Mouse (Mus musculus): Measurements from ENCODE around the gene Fkrp.

The Fkrp gene

GRCm38 (mm10) chr7:16830449-16830848 is 13.9 kb upstream of the Fkrp start:
- DNase-seq (ENCODE audit: low spot score), result no peak

GRCm38 (mm10) chr7:16827274-16827673 is 10.7 kb upstream of the Fkrp start:
- DNase-seq (ENCODE audit: low spot score), result no peak

GRCm38 (mm10) chr7:16826571-16826970 is 10.0 kb upstream of the Fkrp start:
- no peak for DNase-seq (ENCODE audit: low spot score)

- no peak for DNase-seq (ENCODE audit: low spot score)
These were observed 9.3 kb upstream of the Fkrp start for GRCm38 (mm10) chr7:16825785-16826184.

GRCm38 (mm10) chr7:16823734-16824133 is 7.2 kb upstream of the Fkrp start:
- no peak for DNase-seq (ENCODE audit: low spot score)

GRCm38 (mm10) chr7:16821669-16822101 is 5.2 kb upstream of the Fkrp start:
- DNase-seq (ENCODE audit: low spot score), result no peak

- no peak for DNase-seq (ENCODE audit: low spot score)
These were observed 4.6 kb upstream of the Fkrp start for GRCm38 (mm10) chr7:16821091-16821490.

GRCm38 (mm10) chr7:16820271-16820763 is 3.8 kb upstream of the Fkrp start:
- DNase-seq (ENCODE audit: low spot score), result no peak

GRCm38 (mm10) chr7:16819794-16820193 is 3.3 kb upstream of the Fkrp start:
- no peak for DNase-seq (ENCODE audit: low spot score)

- no peak for DNase-seq (ENCODE audit: low spot score)
These were observed 1.2 kb upstream of the Fkrp start for GRCm38 (mm10) chr7:16817693-16818092.

- peak; percentile 87 for DNase-seq (ENCODE audit: low spot score)
These were observed 456 bp downstream of the Fkrp start for GRCm38 (mm10) chr7:16816078-16816474.

GRCm38 (mm10) chr7:16815351-16815941 is 1.1 kb downstream of the Fkrp start, which contains the start of gene Strn4:
TSS of gene Strn4 (plus strand) at chr7:16815889.
- DNase-seq (ENCODE audit: low spot score), result no peak

GRCm38 (mm10) chr7:16812505-16812904 is 4.0 kb downstream of the Fkrp start:
- DNase-seq (ENCODE audit: low spot score), result no peak

GRCm38 (mm10) chr7:16811649-16812070 is 4.9 kb downstream of the Fkrp start:
- no peak for DNase-seq (ENCODE audit: low spot score)

- DNase-seq (ENCODE audit: low spot score), result peak; percentile 75
These were observed 5.4 kb downstream of the Fkrp start for GRCm38 (mm10) chr7:16810920-16811648.

- DNase-seq (ENCODE audit: low spot score), result no peak
These were observed 6.1 kb downstream of the Fkrp start for GRCm38 (mm10) chr7:16810399-16810919.

GRCm38 (mm10) chr7:16809739-16810138 is 6.8 kb downstream of the Fkrp start:
- peak; percentile 80 for DNase-seq (ENCODE audit: low spot score)

- DNase-seq (ENCODE audit: low spot score), result no peak
These were observed 7.9 kb downstream of the Fkrp start for GRCm38 (mm10) chr7:16808647-16809046.

- no peak for DNase-seq (ENCODE audit: low spot score)
These were observed 8.6 kb downstream of the Fkrp start for GRCm38 (mm10) chr7:16807936-16808335.

GRCm38 (mm10) chr7:16804409-16805028 is 12.0 kb downstream of the Fkrp start:
- no peak for DNase-seq (ENCODE audit: low spot score)

GRCm38 (mm10) chr7:16794886-16795285 is 21.6 kb downstream of the Fkrp start:
- DNase-seq (ENCODE audit: low spot score), result no peak

- no peak for DNase-seq (ENCODE audit: low spot score)
These were observed 23.4 kb downstream of the Fkrp start for GRCm38 (mm10) chr7:16793010-16793725.

All from testis, postnatal 10 days (tissue).